Comparison of ENCODE assay signal across 8 mouse cellular contexts in the genomic region with DNA sequence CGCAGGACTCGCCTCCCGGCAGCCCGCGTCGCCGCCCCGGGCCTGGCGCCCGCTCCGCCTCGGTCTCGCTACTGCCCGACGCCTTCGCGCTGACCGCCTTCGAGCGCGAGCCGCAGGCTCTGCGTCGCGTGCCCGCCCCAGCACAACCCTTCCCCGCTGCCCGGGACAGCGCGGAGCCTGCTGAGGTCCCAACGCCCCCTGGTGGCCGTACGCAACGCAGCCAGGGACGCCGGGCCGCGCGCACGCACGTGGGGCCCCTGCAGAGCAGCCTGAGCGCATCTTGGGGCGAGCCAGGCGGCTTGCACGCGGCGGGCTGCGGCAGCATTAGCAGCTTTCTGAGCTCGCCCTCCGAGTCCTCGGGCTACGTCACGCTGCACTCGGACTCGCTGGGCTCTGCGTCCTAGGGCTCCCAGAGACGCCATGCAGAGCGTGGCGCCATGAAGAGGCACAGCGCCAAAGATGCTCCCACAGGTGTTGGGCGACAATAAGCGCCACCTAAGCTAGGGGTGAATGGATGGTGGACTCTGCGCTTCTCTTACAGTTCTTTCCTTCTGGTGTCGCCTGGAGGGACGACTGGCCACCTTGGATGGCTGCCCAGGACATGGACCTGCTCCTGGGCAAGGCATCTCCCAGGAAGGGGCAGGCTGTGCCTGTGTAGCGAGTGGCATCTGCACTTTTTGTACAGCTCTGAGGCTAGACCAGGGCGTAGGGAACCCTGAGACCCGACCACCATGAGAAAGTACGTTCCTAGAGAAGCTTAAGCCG. TPM values are rescaled to one million over a fixed set of nuclear protein-coding genes. Genes with fewer than 3 reads are reported as not detected.
A peak's percentile ranks its signal among the peaks of the same experiment; 100 is the strongest.
DNase-seq lines count a peak whose midpoint lies in the region; ATAC-seq and TF ChIP-seq lines count a peak whose summit lies in the region.

No protein-coding gene starts in this region.

- H3K4me2 ChIP-seq in forebrain, embryonic 15.5 days (replicated peaks), result peak overlapping the region; percentile 60
- peak overlapping the region; percentile 38 for H3K4me2 ChIP-seq in liver, embryonic 16.5 days (ENCODE audit: low read depth, low read length)
- H3K4me2 ChIP-seq in neural tube, embryonic 13.5 days, result peak overlapping the region; percentile 59
- peak overlapping the region; percentile 42 for H3K4me2 ChIP-seq in stomach, postnatal 0 days (replicated peaks; ENCODE audit: low read depth)

- peaks cover 35% of the 10 kb centered on the region for H3K4me1 ChIP-seq in forebrain, embryonic 15.5 days
- H3K4me1 ChIP-seq in liver, embryonic 16.5 days (ENCODE audit: control insufficient read depth, low read depth, low read length), result peaks cover 11% of the 10 kb centered on the region
- peaks cover 40% of the 10 kb centered on the region for H3K4me1 ChIP-seq in neural tube, embryonic 13.5 days (replicated peaks)
- no peaks in the 10 kb centered on the region for H3K4me1 ChIP-seq in stomach, postnatal 0 days (replicated peaks; ENCODE audit: control insufficient read depth, insufficient read depth)

- WGBS in forebrain, embryonic 15.5 days, result 5% methylated on average over 68 of the region's 70 CpGs
- 4% methylated on average over 65 of the region's 70 CpGs for WGBS in liver, embryonic 16.5 days (ENCODE audit: insufficient replicate concordance)
- 7% methylated on average over 60 of the region's 70 CpGs for WGBS in neural tube, embryonic 13.5 days
- 6% methylated on average over 70 of the region's 70 CpGs for WGBS in stomach, postnatal 0 days

- no peak overlapping the region for H3K27ac ChIP-seq in forebrain, embryonic 15.5 days (replicated peaks)
- no peak overlapping the region for H3K27ac ChIP-seq in liver, embryonic 16.5 days (ENCODE audit: low read length)
- H3K27ac ChIP-seq in neural tube, embryonic 13.5 days (replicated peaks), result no peak overlapping the region
- no peak overlapping the region for H3K27ac ChIP-seq in stomach, postnatal 0 days (replicated peaks)

- ATAC-seq in CD4-positive, CD25-positive, alpha-beta regulatory T cell, adult 4 months, result peak; percentile 95
- ATAC-seq in forebrain, embryonic 15.5 days (replicated peaks), result peak; percentile 83
- ATAC-seq in liver, embryonic 16.5 days (ENCODE audit: low read depth), result peak; percentile 76
- ATAC-seq in neural tube, embryonic 13.5 days (ENCODE audit: low read depth), result peak; percentile 71
- peak; percentile 84 for ATAC-seq in stomach, postnatal 0 days (ENCODE audit: low FRiP score, low TSS enrichment)

- peaks cover 85% of the 10 kb centered on the region for H3K27me3 ChIP-seq in forebrain, embryonic 15.5 days
- peaks cover 76% of the 10 kb centered on the region for H3K27me3 ChIP-seq in liver, embryonic 16.5 days (ENCODE audit: control insufficient read depth, insufficient read depth, low read depth, low read length)
- H3K27me3 ChIP-seq in neural tube, embryonic 13.5 days, result peaks cover 97% of the 10 kb centered on the region
- H3K27me3 ChIP-seq in stomach, postnatal 0 days (ENCODE audit: control insufficient read depth, insufficient read depth, low read length), result peaks cover 15% of the 10 kb centered on the region; the same call in 1 of the 2 replicates

- H3K4me3 ChIP-seq in forebrain, embryonic 15.5 days, result peak overlapping the region; percentile 38
- peak overlapping the region; percentile 22; the same call in 1 of the 2 replicates for H3K4me3 ChIP-seq in liver, embryonic 16.5 days (ENCODE audit: low read depth, low read length)
- H3K4me3 ChIP-seq in neural tube, embryonic 13.5 days, result peak overlapping the region; percentile 35
- H3K4me3 ChIP-seq in stomach, postnatal 0 days (ENCODE audit: low read depth, low read length), result peak overlapping the region; percentile 22

- DNase-seq in cerebellum, adult 11 months, result peak; percentile 81
- peak; percentile 66 for DNase-seq in heart, postnatal 25 days (ENCODE audit: low spot score)
- peak; percentile 88 for DNase-seq in layer of hippocampus, adult 11-12 months (ENCODE audit: low spot score)
- DNase-seq in stomach, postnatal 0 days (ENCODE audit: low spot score), result peak; percentile 90

- no peaks in the 10 kb centered on the region for H3K36me3 ChIP-seq in forebrain, embryonic 15.5 days
- H3K36me3 ChIP-seq in liver, embryonic 16.5 days (ENCODE audit: control insufficient read depth, insufficient read depth), result no peaks in the 10 kb centered on the region
- peaks cover 7% of the 10 kb centered on the region; the same call in 1 of the 2 replicates for H3K36me3 ChIP-seq in neural tube, embryonic 13.5 days
- H3K36me3 ChIP-seq in stomach, postnatal 0 days (ENCODE audit: control insufficient read depth, insufficient read depth, low read length), result no peaks in the 10 kb centered on the region

- no peak for TF ChIP-seq EP300 in stomach, postnatal 0 days (optimal IDR thresholded peaks at IDR 0.05)

- H3K9ac ChIP-seq in forebrain, embryonic 15.5 days (replicated peaks), result peak overlapping the region; percentile 37
- H3K9ac ChIP-seq in liver, embryonic 16.5 days (ENCODE audit: low read depth, low read length), result no peak overlapping the region
- H3K9ac ChIP-seq in neural tube, embryonic 13.5 days, result peak overlapping the region; percentile 56
- no peak overlapping the region for H3K9ac ChIP-seq in stomach, postnatal 0 days (ENCODE audit: low read length)

- H3K9me3 ChIP-seq in forebrain, embryonic 15.5 days, result no peaks in the 10 kb centered on the region
- no peaks in the 10 kb centered on the region for H3K9me3 ChIP-seq in liver, embryonic 16.5 days (replicated peaks; ENCODE audit: control insufficient read depth, low read length)
- no peaks in the 10 kb centered on the region for H3K9me3 ChIP-seq in neural tube, embryonic 13.5 days
- H3K9me3 ChIP-seq in stomach, postnatal 0 days (ENCODE audit: control insufficient read depth, low read length), result no peaks in the 10 kb centered on the region

- TF ChIP-seq CTCF in stomach, postnatal 0 days (IDR thresholded peaks at IDR 0.05; ENCODE audit: low read depth), result peak; percentile 90

- intact Hi-C loops in heart, postnatal 25 days (cut with DNase I), result no loop called here

RNA-seq across cellular contexts. Expression of gene Hes3, which starts 8.1 kb away (rescaled TPM):
- not detected for polyA plus RNA-seq in CD4-positive, CD25-positive, alpha-beta regulatory T cell, adult 4 months (2017; shearing (Covaris generic))
- 0.09 and 0.13 TPM in 2 replicates for polyA plus RNA-seq in forebrain, embryonic 15.5 days (2015; fragmentation: Nextera tagmentation; extraction: Ambion mirVana)
- total RNA-seq in heart, postnatal 25 days (2021), result not detected
- polyA plus RNA-seq in liver, embryonic 16.5 days (2015; fragmentation: Nextera tagmentation; extraction: Ambion mirVana), result not detected in 2 replicates
- polyA plus RNA-seq in neural tube, embryonic 13.5 days (2015; fragmentation: Nextera tagmentation; extraction: Ambion mirVana), result 0.24 and 0.26 TPM in 2 replicates
- polyA plus RNA-seq in stomach, postnatal 0 days (2015; fragmentation: Nextera tagmentation; extraction: Ambion mirVana), result not detected in 2 replicates

RNA-seq across cellular contexts. Expression of gene Gpr153, which starts 9.3 kb away (rescaled TPM):
- polyA plus RNA-seq in CD4-positive, CD25-positive, alpha-beta regulatory T cell, adult 4 months (2017; shearing (Covaris generic)), result under 1 TPM in 1 of 2 experiments, not detected in 1; 0.13 TPM
- polyA plus RNA-seq in forebrain, embryonic 15.5 days (2015; fragmentation: Nextera tagmentation; extraction: Ambion mirVana), result 5.7 and 6.3 TPM in 2 replicates
- total RNA-seq in heart, postnatal 25 days (2021), result 10 to 100 TPM; 14.3 to 14.9 TPM
- 0.34 and 0.59 TPM in 2 replicates for polyA plus RNA-seq in liver, embryonic 16.5 days (2015; fragmentation: Nextera tagmentation; extraction: Ambion mirVana)
- 10.7 and 11.8 TPM in 2 replicates for polyA plus RNA-seq in neural tube, embryonic 13.5 days (2015; fragmentation: Nextera tagmentation; extraction: Ambion mirVana)
- 6.9 and 8.4 TPM in 2 replicates for polyA plus RNA-seq in stomach, postnatal 0 days (2015; fragmentation: Nextera tagmentation; extraction: Ambion mirVana)

RNA-seq across cellular contexts. Expression of gene Icmt, which starts 13.7 kb away (rescaled TPM):
- 1 to 10 TPM; 3.9 to 8.2 TPM for polyA plus RNA-seq in CD4-positive, CD25-positive, alpha-beta regulatory T cell, adult 4 months (2017; shearing (Covaris generic))
- 17.6 and 18.6 TPM in 2 replicates for polyA plus RNA-seq in forebrain, embryonic 15.5 days (2015; fragmentation: Nextera tagmentation; extraction: Ambion mirVana)
- 10 to 100 TPM; 25.2 to 26.7 TPM for total RNA-seq in heart, postnatal 25 days (2021)
- polyA plus RNA-seq in liver, embryonic 16.5 days (2015; fragmentation: Nextera tagmentation; extraction: Ambion mirVana), result 5.9 and 6.5 TPM in 2 replicates
- polyA plus RNA-seq in neural tube, embryonic 13.5 days (2015; fragmentation: Nextera tagmentation; extraction: Ambion mirVana), result 17.9 and 21.7 TPM in 2 replicates
- polyA plus RNA-seq in stomach, postnatal 0 days (2015; fragmentation: Nextera tagmentation; extraction: Ambion mirVana), result 9.6 and 10.2 TPM in 2 replicates

RNA-seq across cellular contexts. Expression of gene Rnf207, which starts 35.4 kb away (rescaled TPM):
- not detected for polyA plus RNA-seq in CD4-positive, CD25-positive, alpha-beta regulatory T cell, adult 4 months (2017; shearing (Covaris generic))
- polyA plus RNA-seq in forebrain, embryonic 15.5 days (2015; fragmentation: Nextera tagmentation; extraction: Ambion mirVana), result 1.8 and 2.9 TPM in 2 replicates
- total RNA-seq in heart, postnatal 25 days (2021), result 10 to 100 TPM; 69.6 to 73.3 TPM
- polyA plus RNA-seq in liver, embryonic 16.5 days (2015; fragmentation: Nextera tagmentation; extraction: Ambion mirVana), result not detected in 2 replicates
- polyA plus RNA-seq in neural tube, embryonic 13.5 days (2015; fragmentation: Nextera tagmentation; extraction: Ambion mirVana), result 6.3 and 10.4 TPM in 2 replicates
- 0.40 and 0.46 TPM in 2 replicates for polyA plus RNA-seq in stomach, postnatal 0 days (2015; fragmentation: Nextera tagmentation; extraction: Ambion mirVana)

RNA-seq across cellular contexts. Expression of gene Rpl22, which starts 42.2 kb away (rescaled TPM):
- 1,000 to 10,000 TPM in 1 of 2 experiments, 100 to 1,000 TPM in 1; 772 to 1,018 TPM for polyA plus RNA-seq in CD4-positive, CD25-positive, alpha-beta regulatory T cell, adult 4 months (2017; shearing (Covaris generic))
- 216 and 221 TPM in 2 replicates for polyA plus RNA-seq in forebrain, embryonic 15.5 days (2015; fragmentation: Nextera tagmentation; extraction: Ambion mirVana)
- 100 to 1,000 TPM; 254 TPM for total RNA-seq in heart, postnatal 25 days (2021)
- polyA plus RNA-seq in liver, embryonic 16.5 days (2015; fragmentation: Nextera tagmentation; extraction: Ambion mirVana), result 161 and 209 TPM in 2 replicates
- polyA plus RNA-seq in neural tube, embryonic 13.5 days (2015; fragmentation: Nextera tagmentation; extraction: Ambion mirVana), result 198 and 217 TPM in 2 replicates
- 351 and 372 TPM in 2 replicates for polyA plus RNA-seq in stomach, postnatal 0 days (2015; fragmentation: Nextera tagmentation; extraction: Ambion mirVana)

Comparison
In these comparisons a context has a peak if more than half of its experiments do, and no peak if none do; other contexts are left out.
1. H3K9ac ChIP-seq: peak in forebrain, embryonic 15.5 days (single experiment) and neural tube, embryonic 13.5 days (single experiment); none in liver, embryonic 16.5 days (single experiment) and stomach, postnatal 0 days (single experiment).
2. Peak in every context shown above with its lines, with median percentiles within 50 percentile points of each other: ATAC-seq, DNase-seq, H3K4me2 ChIP-seq and H3K4me3 ChIP-seq.